Mouse (Mus musculus): ENCODE results near the gene Stra6. TPM values are rescaled to one million over a fixed set of nuclear protein-coding genes. Genes with fewer than 3 reads are reported as not detected.
A peak's percentile ranks its signal among the peaks of the same experiment; 100 is the strongest.

Gene Stra6
- total and polyA plus RNA-seq, 3 experiments = 0.08 to 0.09 (median 0.08) TPM

DNA sequence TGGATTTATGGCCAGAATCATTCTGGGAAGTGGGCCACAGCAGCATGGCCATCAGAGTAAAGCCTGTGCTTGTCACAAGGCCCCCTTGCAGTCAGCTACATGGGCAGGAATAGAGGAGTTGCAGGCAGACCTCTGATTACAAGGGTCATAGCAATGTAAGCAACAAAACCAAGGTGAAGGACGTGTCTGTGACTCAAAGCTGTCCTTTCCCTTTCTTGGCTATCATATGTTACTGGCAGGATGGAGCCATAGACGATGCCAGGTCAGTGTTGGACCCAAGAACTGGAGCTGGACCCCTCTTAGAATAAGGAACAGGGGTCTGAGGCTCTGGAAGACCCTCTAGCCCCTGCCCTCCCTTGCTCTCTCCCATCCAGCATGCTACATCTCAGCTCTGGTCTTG is 85.2 kb downstream of the Stra6 start:
- TF ChIP-seq ZC3H11A (IDR thresholded peaks at IDR 0.05; ENCODE audit: low read depth, low read length) (no peak), MXI1 (IDR thresholded peaks at IDR 0.05; ENCODE audit: low read depth, low read length) (no peak), HCFC1 (IDR thresholded peaks at IDR 0.05; ENCODE audit: low read depth, low read length) (no peak), USF1 (IDR thresholded peaks at IDR 0.05; ENCODE audit: low read depth, low read length) (no peak), CHD1 (IDR thresholded peaks at IDR 0.05; ENCODE audit: low read depth, low read length) (no peak), JUND (conservative IDR thresholded peaks at IDR 0.05; ENCODE audit: low read depth, low read length) (no peak), JUN (IDR thresholded peaks at IDR 0.05; ENCODE audit: insufficient read depth, low read depth, low read length) (no peak), CTCF (conservative IDR thresholded peaks at IDR 0.05 in 1 of 2, IDR thresholded peaks at IDR 0.05 in 1 of 2; ENCODE audit: low read depth in 2 of 2, low read length in 2 of 2) (no peak), KAT2A (IDR thresholded peaks at IDR 0.05; ENCODE audit: insufficient replicate concordance, low read length) (no peak)
- DNase-seq (ENCODE audit: extremely low read depth) = no peak
- no peak overlapping the region for H3K4me2 ChIP-seq (ENCODE audit: insufficient read depth, low read depth, poor library complexity, severe bottlenecking)
- in situ Hi-C loops (cut with MboI; ENCODE audit: low pct_ligation_motif_present, low pct_unique_long_range_greater_than_20kb, low sequenced_read_pairs) (no loop called here), dilution Hi-C loops (cut with MboI; ENCODE audit: extremely low pct_ligation_motif_present, extremely low pct_unique_long_range_greater_than_20kb, low sequenced_read_pairs) (no loop called here)
- no peaks in the 10 kb centered on the region for H3K79me2 ChIP-seq (replicated peaks; ENCODE audit: control insufficient read depth, extremely low read depth, insufficient read depth, poor library complexity, severe bottlenecking)
- H3K27me3 ChIP-seq (replicated peaks) = peaks cover 63% of the 10 kb centered on the region
- no peaks in the 10 kb centered on the region for H3K36me3 ChIP-seq (replicated peaks in 1 of 2; ENCODE audit: control insufficient read depth in 1 of 2, insufficient read depth in 1 of 2, low read length in 1 of 2)
- H3K4me1 ChIP-seq (ENCODE audit: control insufficient read depth in 1 of 2, insufficient read depth in 2 of 2) = no peaks in the 10 kb centered on the region; a peak in 1 of 4 replicates
- no peak overlapping the region for H3K27ac ChIP-seq (ENCODE audit: insufficient read depth, low read depth)
- no peak overlapping the region for H3K9ac ChIP-seq (ENCODE audit: insufficient read depth, low read depth)
- no peak overlapping the region for H3K4me3 ChIP-seq (replicated peaks in 1 of 3; ENCODE audit: low read depth in 2 of 3, low read length in 2 of 3, poor library complexity in 1 of 3)
- H3K9me3 ChIP-seq (replicated peaks; ENCODE audit: low read length) = no peaks in the 10 kb centered on the region

DNA sequence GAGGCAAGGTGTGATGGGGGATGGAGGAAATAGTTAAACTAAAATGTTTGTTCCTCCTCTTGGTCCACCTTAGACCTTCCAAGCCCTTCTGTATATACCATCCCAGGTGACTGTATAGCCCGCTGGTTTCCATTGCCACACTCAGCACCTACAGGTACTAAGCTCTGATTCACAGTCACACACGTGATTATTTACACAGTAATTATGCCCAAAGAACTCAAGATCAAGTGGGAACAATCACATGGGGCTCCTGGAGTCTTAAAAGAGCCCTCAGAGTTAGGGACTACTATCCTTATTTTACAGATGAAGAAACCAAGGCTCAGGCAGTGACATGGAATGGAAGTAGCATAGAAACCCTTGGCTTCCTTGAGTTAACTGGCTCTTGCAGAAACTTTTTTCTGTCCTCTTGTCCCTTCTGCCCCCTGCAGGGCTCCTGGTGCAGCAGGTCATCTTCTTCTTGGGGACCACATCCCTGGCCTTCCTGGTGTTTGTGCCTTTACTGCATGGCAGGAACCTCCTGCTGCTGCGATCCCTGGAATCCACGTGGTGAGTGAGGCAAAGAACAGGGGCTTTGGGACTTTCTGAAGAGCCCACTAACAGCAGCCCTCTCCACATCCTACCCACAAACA is 87.3 kb downstream of the Stra6 start:
- no peaks in the 10 kb centered on the region for H3K36me3 ChIP-seq (replicated peaks in 1 of 2; ENCODE audit: control insufficient read depth in 1 of 2, insufficient read depth in 1 of 2, low read length in 1 of 2)
- no peak overlapping the region for H3K27ac ChIP-seq (ENCODE audit: insufficient read depth, low read depth)
- no peak overlapping the region for H3K4me3 ChIP-seq (replicated peaks in 1 of 3; ENCODE audit: low read depth in 2 of 3, low read length in 2 of 3, poor library complexity in 1 of 3)
- no peak overlapping the region for H3K4me2 ChIP-seq (ENCODE audit: insufficient read depth, low read depth, poor library complexity, severe bottlenecking)
- H3K4me1 ChIP-seq (ENCODE audit: control insufficient read depth in 1 of 2, insufficient read depth in 2 of 2) = no peaks in the 10 kb centered on the region; a peak in 1 of 4 replicates
- dilution Hi-C loops (cut with MboI; ENCODE audit: extremely low pct_ligation_motif_present, extremely low pct_unique_long_range_greater_than_20kb, low sequenced_read_pairs) = no loop called here
- DNase-seq (ENCODE audit: extremely low read depth) = no peak
- TF ChIP-seq MEF2A (IDR thresholded peaks at IDR 0.05; ENCODE audit: borderline replicate concordance, low read depth, low read length) = no peak
- no peak for TF ChIP-seq JUN (IDR thresholded peaks at IDR 0.05; ENCODE audit: insufficient read depth, low read depth, low read length)
- peak in 1 of 2 experiments; percentile 58; a peak in 3 of 4 replicates for TF ChIP-seq CTCF (conservative IDR thresholded peaks at IDR 0.05 in 1 of 2, IDR thresholded peaks at IDR 0.05 in 1 of 2; ENCODE audit: low read depth in 2 of 2, low read length in 2 of 2)
- TF ChIP-seq ZC3H11A (IDR thresholded peaks at IDR 0.05; ENCODE audit: low read depth, low read length) = peak; percentile 10; the same call in 1 of the 2 replicates
- no peak for TF ChIP-seq ZKSCAN1 (IDR thresholded peaks at IDR 0.05; ENCODE audit: borderline replicate concordance, low read depth, low read length)
- TF ChIP-seq USF2 (conservative IDR thresholded peaks at IDR 0.05; ENCODE audit: low read depth, low read length) = no peak
- TF ChIP-seq NRF1 (IDR thresholded peaks at IDR 0.05; ENCODE audit: low read depth, low read length) = no peak
- TF ChIP-seq SIN3A (IDR thresholded peaks at IDR 0.05; ENCODE audit: low read length) = no peak
- TF ChIP-seq BHLHE40 (IDR thresholded peaks at IDR 0.05; ENCODE audit: low read depth, low read length) = no peak
- no peak for TF ChIP-seq E2F4 (IDR thresholded peaks at IDR 0.05; ENCODE audit: insufficient replicate concordance, low read depth, low read length)
- no peak for TF ChIP-seq ZNF384 (IDR thresholded peaks at IDR 0.05; ENCODE audit: low read depth, low read length)
- no peak for TF ChIP-seq JUND (conservative IDR thresholded peaks at IDR 0.05; ENCODE audit: low read depth, low read length)
- peak; percentile 72 for TF ChIP-seq SMC3 (IDR thresholded peaks at IDR 0.05; ENCODE audit: low read depth, low read length)
- no peak for TF ChIP-seq PAX5 (IDR thresholded peaks at IDR 0.05; ENCODE audit: low read length)
- TF ChIP-seq RAD21 (IDR thresholded peaks at IDR 0.05; ENCODE audit: low read depth, low read length) = peak; percentile 61
- no peak for TF ChIP-seq TBP (conservative IDR thresholded peaks at IDR 0.05; ENCODE audit: low read depth, low read length)
- no peak for TF ChIP-seq IRF4 (IDR thresholded peaks at IDR 0.05; ENCODE audit: low read depth, low read length)
- TF ChIP-seq USF1 (IDR thresholded peaks at IDR 0.05; ENCODE audit: low read depth, low read length) = no peak
- TF ChIP-seq MAX (IDR thresholded peaks at IDR 0.05; ENCODE audit: low read length) = no peak
- TF ChIP-seq MAZ (IDR thresholded peaks at IDR 0.05; ENCODE audit: low read depth, low read length) = no peak
- TF ChIP-seq UBTF (IDR thresholded peaks at IDR 0.05; ENCODE audit: low read depth, low read length) = no peak
- no peak for TF ChIP-seq POLR2A (IDR thresholded peaks at IDR 0.05; ENCODE audit: low read depth, low read length)
- no peak for TF ChIP-seq MXI1 (IDR thresholded peaks at IDR 0.05; ENCODE audit: low read depth, low read length)
- TF ChIP-seq ELF1 (IDR thresholded peaks at IDR 0.05; ENCODE audit: low read depth, low read length) = no peak
- no peak for TF ChIP-seq EP300 (IDR thresholded peaks at IDR 0.05; ENCODE audit: low read length)
- TF ChIP-seq MYC (IDR thresholded peaks at IDR 0.05; ENCODE audit: low read depth, low read length) = no peak
- TF ChIP-seq ETS1 (conservative IDR thresholded peaks at IDR 0.05; ENCODE audit: low read depth, low read length) = no peak
- in situ Hi-C loops (cut with MboI; ENCODE audit: low pct_ligation_motif_present, low pct_unique_long_range_greater_than_20kb, low sequenced_read_pairs) = no loop called here
- H3K9me3 ChIP-seq (replicated peaks; ENCODE audit: low read length) = no peaks in the 10 kb centered on the region
- H3K27me3 ChIP-seq (replicated peaks) = peaks cover 64% of the 10 kb centered on the region
- no peaks in the 10 kb centered on the region for H3K79me2 ChIP-seq (replicated peaks; ENCODE audit: control insufficient read depth, extremely low read depth, insufficient read depth, poor library complexity, severe bottlenecking)
- no peak overlapping the region for H3K9ac ChIP-seq (ENCODE audit: insufficient read depth, low read depth)

Measured in CH12.LX (cell line).